Mouse (Mus musculus) neural tube, embryonic 15.5 days (tissue): ENCODE data around the gene Ddah1. TPM values are rescaled to one million over a fixed set of nuclear protein-coding genes. Genes with fewer than 3 reads are reported as not detected.
A peak's percentile ranks its signal among the peaks of the same experiment; 100 is the strongest.

Source experiments
- ATAC-seq: fragments of 200-750 bp; cut with Nextera tagmentation; 2 replicates; pipeline ENCODE4 v1.8.0; 2017; ENCODE audit warnings: mild to moderate bottlenecking, moderate TSS enrichment, moderate library complexity; ENCODE audit not compliant: low FRiP score
- H3K27ac ChIP-seq: fragments of 300-500 bp; sonication (generic); replicated peaks from 2 replicates; pipeline ENCODE4 v1.5.1; 2015; ENCODE audit warnings: mild to moderate bottlenecking, inconsistent platforms
- H3K27me3 ChIP-seq: fragments of 300-500 bp; sonication (generic); replicated peaks from 2 replicates; pipeline ENCODE4 v1.6.1; 2015; ENCODE audit warnings: inconsistent platforms
- H3K36me3 ChIP-seq: fragments of 300-500 bp; sonication (generic); 2 replicates; pipeline ENCODE4 v1.6.1; 2015; ENCODE audit warnings: inconsistent platforms
- H3K4me1 ChIP-seq: fragments of 300-500 bp; sonication (generic); 2 replicates; pipeline ENCODE4 v1.6.1; 2015; ENCODE audit warnings: inconsistent platforms
- H3K4me2 ChIP-seq: fragments of 300-500 bp; sonication (generic); 2 replicates; pipeline ENCODE4 v1.6.1; 2015; ENCODE audit warnings: inconsistent platforms, mild to moderate bottlenecking, moderate library complexity
- H3K4me3 ChIP-seq: fragments of 300-500 bp; sonication (generic); replicated peaks from 2 replicates; pipeline ENCODE4 v1.5.1; 2015; ENCODE audit warnings: mild to moderate bottlenecking, inconsistent platforms
- H3K9ac ChIP-seq: fragments of 300-500 bp; sonication (generic); replicated peaks from 2 replicates; pipeline ENCODE4 v1.6.1; 2015; ENCODE audit warnings: mild to moderate bottlenecking, inconsistent platforms
- H3K9me3 ChIP-seq: fragments of 300-500 bp; sonication (generic); replicated peaks from 2 replicates; pipeline ENCODE4 v1.6.1; 2016; ENCODE audit warnings: inconsistent platforms
- WGBS: fragments of 180-500 bp; shearing (Covaris S2); methylation state at CpG from one replicate; pipeline ENCODE4 v1.1.7; 2015; ENCODE audit warnings: mixed read lengths; 5-methylcytosine and 5-hydroxymethylcytosine counted together
- polyA plus RNA-seq: library from polyadenylated mRNA; unstranded; fragments of >200 nt; fragmentation: Nextera tagmentation; extraction: Ambion mirVana; gene quantifications from 2 replicates; pipeline ENCODE4 v1.2.1, GENCODE M21; 2015

The Ddah1 gene
- polyA plus RNA-seq = 108 and 123 TPM in 2 replicates

DNA sequence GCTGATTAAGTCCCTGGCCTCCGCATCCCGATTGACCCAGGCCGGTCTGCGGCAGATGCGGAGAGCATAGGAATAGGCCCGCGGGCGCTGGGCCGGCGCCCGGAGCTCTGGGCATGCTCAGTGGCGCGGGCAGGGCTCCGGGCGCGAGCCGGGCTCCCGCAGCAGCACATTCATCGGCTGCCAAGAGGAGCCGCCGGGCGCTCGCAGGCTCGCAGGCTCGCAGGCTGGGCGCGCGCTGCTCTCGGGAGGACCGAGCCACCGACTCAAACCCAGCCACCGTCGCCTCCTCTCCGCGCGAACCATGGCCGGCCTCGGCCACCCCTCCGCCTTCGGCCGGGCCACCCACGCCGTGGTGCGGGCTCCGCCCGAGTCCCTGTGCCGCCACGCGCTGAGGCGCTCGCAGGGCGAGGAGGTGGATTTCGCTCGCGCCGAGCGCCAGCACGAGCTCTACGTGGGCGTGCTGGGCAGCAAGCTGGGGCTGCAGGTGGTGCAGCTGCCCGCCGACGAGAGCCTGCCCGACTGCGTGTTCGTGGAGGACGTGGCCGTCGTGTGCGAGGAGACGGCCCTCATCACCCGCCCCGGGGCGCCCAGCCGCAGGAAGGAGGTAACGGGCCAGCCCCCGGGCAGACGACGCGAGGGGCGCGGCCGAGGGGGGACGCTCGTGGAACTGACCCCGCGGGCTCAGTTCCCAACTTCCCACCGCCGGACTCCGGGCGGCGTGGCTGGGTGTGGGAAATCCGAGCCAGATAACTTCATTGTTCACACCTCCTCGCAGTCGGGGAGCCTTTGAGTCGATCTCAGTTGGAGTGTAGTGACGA lies at the start of gene Ddah1:
Ddah1 (plus strand) TSS at position 115 of the 818 bp plus-strand sequence.
- peak; percentile 93 for ATAC-seq
- Histone ChIP-seq H3K4me1 (peaks cover 31% of the 10 kb centered on the region), H3K4me2 (peak within 1 kb of the TSS; percentile 97), H3K36me3 (no peaks in the 10 kb centered on the region), H3K9me3 (no peaks in the 10 kb centered on the region), H3K9ac (peak within 1 kb of the TSS; percentile 75), H3K27ac (peak within 1 kb of the TSS; percentile 88), H3K27me3 (no peaks in the 10 kb centered on the region), H3K4me3 (peak within 1 kb of the TSS; percentile 68)
- under 1% methylated on average over 96 of the region's 97 CpGs for WGBS

DNA sequence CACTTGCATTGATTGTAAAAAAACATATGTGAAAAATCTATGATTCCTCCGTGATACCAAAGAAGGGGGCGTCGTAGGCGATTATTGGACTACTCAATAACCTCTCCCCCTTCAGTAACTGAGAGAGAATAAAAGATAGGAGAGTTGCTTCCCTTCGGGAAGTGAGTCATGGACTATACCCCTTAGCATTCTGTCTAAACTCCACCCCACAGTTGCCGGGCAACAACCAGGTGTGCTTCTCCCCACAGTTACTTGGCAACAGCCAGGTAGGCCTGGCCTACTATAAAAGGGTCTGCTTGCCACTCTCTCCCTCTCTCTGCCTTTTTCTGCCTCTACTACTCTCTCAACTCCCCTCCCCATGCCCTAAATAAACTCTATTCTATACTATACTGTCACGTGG lies 42.6 kb upstream of the Ddah1 start:
- ATAC-seq = no peak
- 90% methylated on average over 7 of the region's 7 CpGs for WGBS
- H3K27me3 ChIP-seq = no peaks in the 10 kb centered on the region
- H3K4me2 ChIP-seq = no peak overlapping the region
- no peaks in the 10 kb centered on the region for H3K36me3 ChIP-seq
- no peaks in the 10 kb centered on the region for H3K9me3 ChIP-seq
- no peak overlapping the region for H3K27ac ChIP-seq
- H3K4me1 ChIP-seq = no peaks in the 10 kb centered on the region
- no peak overlapping the region for H3K4me3 ChIP-seq
- no peak overlapping the region for H3K9ac ChIP-seq

DNA sequence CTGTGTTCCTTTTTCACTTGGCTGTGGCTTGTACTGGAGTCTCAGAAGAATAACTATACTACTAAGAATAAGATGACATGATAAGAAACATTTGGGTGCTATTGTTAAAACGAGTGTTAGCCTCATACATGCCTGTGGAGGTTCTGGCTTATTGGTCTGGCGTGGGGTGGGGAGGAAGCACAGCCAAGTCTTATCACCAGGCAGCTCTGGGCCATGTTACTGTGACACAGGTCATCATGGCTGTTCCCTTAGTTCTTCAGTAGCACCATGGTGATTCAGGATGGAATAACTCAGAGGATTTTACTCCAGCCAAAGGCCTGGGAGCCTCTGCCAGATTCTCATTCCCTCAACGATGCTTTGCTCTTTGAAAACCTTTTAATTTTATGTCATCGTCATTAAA lies 38.8 kb upstream of the Ddah1 start:
- no peak overlapping the region for H3K27ac ChIP-seq
- H3K4me1 ChIP-seq = no peaks in the 10 kb centered on the region
- 86% methylated on average over 4 of the region's 4 CpGs for WGBS
- H3K9me3 ChIP-seq = peaks cover 8% of the 10 kb centered on the region; the same call in 1 of the 2 replicates
- no peak overlapping the region for H3K4me3 ChIP-seq
- H3K4me2 ChIP-seq = no peak overlapping the region
- ATAC-seq = no peak
- H3K36me3 ChIP-seq = no peaks in the 10 kb centered on the region
- H3K27me3 ChIP-seq = no peaks in the 10 kb centered on the region
- H3K9ac ChIP-seq = no peak overlapping the region

GRCm38 (mm10) chr3:145725078-145725477 lies 33.4 kb upstream of the Ddah1 start:
- peaks cover 8% of the 10 kb centered on the region; the same call in 1 of the 2 replicates for H3K9me3 ChIP-seq

GRCm38 (mm10) chr3:145728336-145728735 lies 30.1 kb upstream of the Ddah1 start:
- Histone ChIP-seq H3K9me3 (0 out of 2 replicates have a peak, but pooled peaks cover 1% of the 10 kb centered on the region), H3K36me3 (no peaks in the 10 kb centered on the region), H3K27me3 (no peaks in the 10 kb centered on the region), H3K27ac (no peak overlapping the region), H3K9ac (no peak overlapping the region), H3K4me3 (no peak overlapping the region), H3K4me1 (peaks cover 13% of the 10 kb centered on the region; the same call in 1 of the 2 replicates), H3K4me2 (no peak overlapping the region)
- WGBS = 76% methylated on average over 8 of the region's 8 CpGs
- ATAC-seq = no peak

More at GRCm38 (mm10) chr3:145725078-145725477, 33.4 kb upstream of the Ddah1 start:
- H3K27me3 ChIP-seq = no peaks in the 10 kb centered on the region
- H3K4me3 ChIP-seq = no peak overlapping the region
- 72% methylated on average over 8 of the region's 8 CpGs for WGBS
- ATAC-seq = no peak
- peaks cover 7% of the 10 kb centered on the region; the same call in 1 of the 2 replicates for H3K4me1 ChIP-seq
- H3K36me3 ChIP-seq = no peaks in the 10 kb centered on the region
- H3K27ac ChIP-seq = no peak overlapping the region
- no peak overlapping the region for H3K9ac ChIP-seq
- no peak overlapping the region for H3K4me2 ChIP-seq

DNA sequence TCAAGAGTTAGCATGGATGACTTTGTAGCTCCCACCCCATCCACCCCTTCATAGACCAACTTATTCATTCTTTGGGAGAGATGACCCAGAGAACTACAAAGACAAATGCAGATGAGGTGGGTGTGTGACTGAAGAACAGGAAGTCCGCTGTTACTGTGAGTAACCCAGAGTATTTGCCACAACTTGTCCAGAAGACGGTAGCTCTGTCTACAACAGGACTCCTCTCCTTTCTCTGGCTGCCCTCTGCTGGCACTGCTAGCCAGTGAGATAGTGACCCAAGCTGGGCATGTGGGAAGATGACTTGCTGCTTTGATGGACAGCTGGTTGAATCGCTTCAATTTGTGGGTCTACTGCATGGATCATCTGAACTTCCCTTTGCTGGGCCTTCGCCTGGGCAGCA lies 28.9 kb upstream of the Ddah1 start:
- Histone ChIP-seq H3K9me3 (no peaks in the 10 kb centered on the region), H3K27ac (no peak overlapping the region), H3K4me3 (no peak overlapping the region), H3K4me2 (no peak overlapping the region), H3K9ac (no peak overlapping the region), H3K4me1 (peaks cover 13% of the 10 kb centered on the region; the same call in 1 of the 2 replicates), H3K36me3 (no peaks in the 10 kb centered on the region), H3K27me3 (no peaks in the 10 kb centered on the region)
- WGBS = 74% methylated on average over 4 of the region's 4 CpGs
- no peak for ATAC-seq

GRCm38 (mm10) chr3:145730092-145730491 lies 28.4 kb upstream of the Ddah1 start:
- H3K4me2 ChIP-seq = no peak overlapping the region
- no peaks in the 10 kb centered on the region for H3K27me3 ChIP-seq
- no peaks in the 10 kb centered on the region for H3K9me3 ChIP-seq
- no peak overlapping the region for H3K9ac ChIP-seq
- ATAC-seq = no peak
- no peaks in the 10 kb centered on the region for H3K36me3 ChIP-seq
- H3K27ac ChIP-seq = no peak overlapping the region
- H3K4me3 ChIP-seq = no peak overlapping the region
- peaks cover 13% of the 10 kb centered on the region; the same call in 1 of the 2 replicates for H3K4me1 ChIP-seq
- 20% methylated on average over 3 of the region's 3 CpGs for WGBS

DNA sequence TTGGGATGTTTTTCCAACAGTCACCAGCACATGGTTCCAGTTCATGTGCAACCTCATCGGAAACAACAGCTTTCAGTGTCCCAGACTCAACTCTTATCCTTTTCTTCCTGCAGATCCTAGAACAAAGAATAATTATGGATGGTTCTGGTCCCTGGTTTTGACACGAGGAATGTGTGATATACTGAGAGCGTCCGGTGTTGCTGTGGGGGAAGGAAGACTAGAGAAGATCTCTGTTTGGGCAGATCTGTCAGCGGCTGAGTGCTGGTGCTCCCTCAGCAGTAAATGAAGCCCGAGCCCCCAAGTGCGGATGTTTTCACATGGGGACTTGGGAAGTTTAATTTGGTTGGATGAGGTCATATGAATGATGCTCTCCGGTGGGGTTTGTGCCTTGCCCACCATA lies 23.6 kb upstream of the Ddah1 start:
- Histone ChIP-seq H3K4me2 (no peak overlapping the region), H3K27me3 (no peaks in the 10 kb centered on the region), H3K9ac (no peak overlapping the region), H3K4me1 (peaks cover 8% of the 10 kb centered on the region; the same call in 1 of the 2 replicates), H3K36me3 (no peaks in the 10 kb centered on the region), H3K9me3 (no peaks in the 10 kb centered on the region), H3K4me3 (no peak overlapping the region), H3K27ac (no peak overlapping the region)
- 88% methylated on average over 8 of the region's 8 CpGs for WGBS
- ATAC-seq = no peak

GRCm38 (mm10) chr3:145736562-145736961 lies 21.9 kb upstream of the Ddah1 start:
- ATAC-seq = no peak
- no peaks in the 10 kb centered on the region for H3K9me3 ChIP-seq
- H3K4me1 ChIP-seq = peaks cover 6% of the 10 kb centered on the region; the same call in 1 of the 2 replicates
- H3K27ac ChIP-seq = no peak overlapping the region
- H3K4me2 ChIP-seq = no peak overlapping the region
- no peak overlapping the region for H3K9ac ChIP-seq
- no peaks in the 10 kb centered on the region for H3K36me3 ChIP-seq
- WGBS = 77% methylated on average over 5 of the region's 5 CpGs
- H3K27me3 ChIP-seq = no peaks in the 10 kb centered on the region
- no peak overlapping the region for H3K4me3 ChIP-seq

GRCm38 (mm10) chr3:145738662-145739061 lies 19.8 kb upstream of the Ddah1 start:
- peaks cover 14% of the 10 kb centered on the region for H3K4me1 ChIP-seq
- H3K9me3 ChIP-seq = no peaks in the 10 kb centered on the region
- no peaks in the 10 kb centered on the region for H3K27me3 ChIP-seq
- no peak overlapping the region for H3K4me2 ChIP-seq
- 88% methylated on average over 14 of the region's 14 CpGs for WGBS
- no peak overlapping the region for H3K4me3 ChIP-seq
- no peaks in the 10 kb centered on the region for H3K36me3 ChIP-seq
- no peak overlapping the region for H3K9ac ChIP-seq
- ATAC-seq = no peak
- no peak overlapping the region for H3K27ac ChIP-seq

DNA sequence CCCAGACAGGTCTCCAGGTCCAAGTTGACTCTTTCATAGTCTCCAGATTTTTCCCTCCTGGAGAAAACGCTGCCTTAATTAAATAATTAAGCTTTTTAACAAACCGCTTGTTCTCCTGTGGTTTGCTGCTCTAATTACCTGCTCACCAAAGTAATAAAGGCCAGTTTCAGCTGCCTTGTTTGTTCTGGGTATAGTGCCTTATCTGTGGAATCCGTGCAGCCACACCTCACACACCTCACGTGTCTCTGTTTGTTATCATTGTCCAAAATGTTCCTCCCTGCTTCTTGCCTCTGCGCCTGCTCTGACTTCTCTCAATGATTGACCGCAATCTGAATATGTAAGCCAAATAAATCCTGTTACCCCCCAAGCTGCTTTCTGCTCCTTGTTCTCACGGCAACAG lies 18.6 kb upstream of the Ddah1 start:
- 56% methylated on average over 7 of the region's 7 CpGs for WGBS
- Histone ChIP-seq H3K4me1 (peaks cover 15% of the 10 kb centered on the region), H3K36me3 (no peaks in the 10 kb centered on the region), H3K27ac (no peak overlapping the region), H3K4me3 (no peak overlapping the region), H3K27me3 (no peaks in the 10 kb centered on the region), H3K9ac (no peak overlapping the region), H3K4me2 (no peak overlapping the region), H3K9me3 (no peaks in the 10 kb centered on the region)
- no peak for ATAC-seq

DNA sequence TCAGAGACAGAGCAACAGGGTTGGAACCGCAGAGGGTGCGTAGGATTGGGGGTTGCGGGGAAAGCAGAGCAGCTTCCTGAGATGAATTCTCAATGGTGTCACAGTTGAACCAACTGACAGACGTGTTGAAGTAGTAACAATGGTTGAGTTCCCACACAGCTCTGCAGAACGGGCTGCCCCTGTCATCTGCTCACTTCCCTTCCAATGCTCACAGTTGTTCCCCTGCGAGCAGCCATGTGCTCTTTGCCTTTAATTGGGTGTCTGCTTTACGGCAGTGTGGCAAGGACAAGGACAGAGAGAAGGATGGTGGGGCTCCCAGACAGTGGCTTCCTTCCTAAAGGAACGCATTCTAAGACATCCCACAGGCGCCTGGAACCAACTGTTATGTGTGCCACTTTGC lies 15.4 kb upstream of the Ddah1 start:
- WGBS = 51% methylated on average over 9 of the region's 9 CpGs
- ATAC-seq = no peak
- H3K4me2 ChIP-seq = no peak overlapping the region

More for the DNA sequence above, 15.4 kb upstream of the Ddah1 start:
- H3K9ac ChIP-seq = no peak overlapping the region
- peaks cover 15% of the 10 kb centered on the region for H3K4me1 ChIP-seq
- no peaks in the 10 kb centered on the region for H3K9me3 ChIP-seq
- no peaks in the 10 kb centered on the region for H3K36me3 ChIP-seq
- H3K27me3 ChIP-seq = no peaks in the 10 kb centered on the region
- no peak overlapping the region for H3K4me3 ChIP-seq
- no peak overlapping the region for H3K27ac ChIP-seq
